Mouse (Mus musculus): Measurements from ENCODE around the gene Fndc3b.
"Not testable (repeated sequence)": the region's sequence is repeated elsewhere in the genome, so short reads cannot be mapped to it uniquely, and the experiment has no call there.

The Fndc3b gene

GRCm38 (mm10) chr3:27511765-27512164 is 199.3 kb downstream of the Fndc3b start:
- DNase-seq (ENCODE audit: low read depth, low spot score): no peak

GRCm38 (mm10) chr3:27506886-27507285 is 204.2 kb downstream of the Fndc3b start:
- no peak for DNase-seq (ENCODE audit: low read depth, low spot score)

DNA sequence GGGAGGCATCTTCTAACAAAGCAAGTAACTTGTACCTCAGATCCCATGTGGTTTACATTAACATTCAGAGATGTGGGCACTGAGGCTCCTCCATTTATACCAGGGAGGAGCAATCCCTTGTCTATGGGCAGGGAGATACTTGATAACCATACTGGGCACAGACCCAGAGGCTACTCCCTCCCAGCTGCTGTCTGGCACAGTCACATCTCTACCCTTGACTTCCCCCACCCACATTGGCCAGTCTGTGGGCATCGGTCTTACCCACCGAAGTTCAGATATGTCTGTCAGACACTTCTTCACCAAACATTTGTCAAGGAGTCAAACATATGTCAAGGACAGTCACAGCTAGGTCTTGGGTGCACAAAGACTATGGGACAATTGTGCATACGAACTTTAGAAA is 205.5 kb downstream of the Fndc3b start:
- DNase-seq (ENCODE audit: low read depth, low spot score): no peak

DNA sequence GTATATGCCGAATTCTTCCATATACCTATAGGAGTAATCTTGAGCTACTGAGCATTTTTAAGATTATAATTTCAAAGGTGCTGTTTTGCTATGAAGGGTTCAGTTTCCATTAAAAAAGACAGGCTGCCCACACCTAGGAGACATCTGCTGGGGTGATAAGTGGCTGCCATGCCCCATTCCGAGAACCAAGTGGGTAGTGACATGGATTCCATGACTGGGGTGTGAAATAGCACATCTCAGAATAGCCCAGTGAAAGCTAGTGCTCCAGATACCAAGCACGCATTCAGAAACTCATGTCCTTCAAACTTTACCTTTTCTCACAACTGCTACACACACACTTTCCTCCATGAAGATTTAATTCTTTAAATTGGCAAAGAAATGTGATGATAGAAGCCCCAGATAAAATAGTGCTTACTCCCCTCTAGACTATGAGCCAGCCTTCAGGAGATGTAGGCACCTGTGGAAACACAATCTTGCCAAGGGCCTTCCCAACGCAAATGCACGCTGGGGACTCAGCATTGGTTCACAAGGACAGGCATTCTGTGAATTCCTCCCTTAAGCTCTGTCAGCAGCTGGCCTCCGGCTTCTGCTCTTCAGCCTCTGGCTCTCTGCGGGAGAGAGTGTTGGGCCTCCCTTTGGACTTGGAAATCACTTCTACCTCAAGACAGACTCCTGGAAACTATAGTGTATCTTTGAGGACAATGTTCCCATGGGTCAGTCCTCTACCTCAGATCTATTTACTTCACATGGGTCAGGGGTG is 207.6 kb downstream of the Fndc3b start:
- DNase-seq (ENCODE audit: low read depth, low spot score): no peak

- DNase-seq (ENCODE audit: low read depth, low spot score): no peak
Observed at GRCm38 (mm10) chr3:27495296-27496073, 215.6 kb downstream of the Fndc3b start.

DNA sequence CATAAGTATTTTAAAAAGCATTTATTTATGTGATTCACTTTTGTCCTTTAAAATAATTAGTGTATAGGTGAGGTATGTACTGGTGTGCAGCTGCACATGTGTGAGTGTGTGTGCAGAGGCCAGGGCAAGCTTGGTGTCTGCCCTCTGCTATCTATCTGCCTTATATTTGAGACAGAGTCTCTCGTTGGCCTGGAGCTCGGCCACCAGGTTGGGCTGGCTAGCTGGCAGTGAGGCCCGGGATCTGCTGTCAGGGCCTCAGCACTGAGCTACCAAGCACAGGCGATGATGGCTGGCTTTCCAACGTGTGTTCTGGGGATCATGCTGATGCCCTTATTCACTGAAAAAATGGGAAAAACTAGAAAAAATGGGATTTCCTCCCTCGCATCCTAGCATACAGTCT is 216.4 kb downstream of the Fndc3b start:
- no peak for DNase-seq (ENCODE audit: low read depth, low spot score)

GRCm38 (mm10) chr3:27494066-27494465 is 217.0 kb downstream of the Fndc3b start:
- DNase-seq (ENCODE audit: low read depth, low spot score): no peak

DNA sequence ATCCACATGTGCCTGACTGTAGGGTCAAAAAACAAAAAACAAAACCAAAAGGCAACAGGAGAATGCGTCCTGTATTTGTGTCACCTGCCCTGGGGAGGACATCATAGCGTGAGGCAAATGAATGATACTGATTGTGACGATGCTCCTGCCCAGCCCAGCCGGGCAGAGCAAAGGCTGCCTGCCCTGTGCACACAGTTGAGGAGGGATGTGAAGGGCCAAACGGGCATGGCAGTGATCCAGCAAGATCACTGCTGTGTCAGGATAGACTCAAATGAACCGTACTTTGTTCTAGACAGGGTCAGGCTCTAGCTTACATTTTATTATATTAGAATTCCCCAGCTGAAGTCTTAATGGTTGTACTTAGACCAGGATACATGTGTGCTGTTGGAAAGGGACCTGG is 219.3 kb downstream of the Fndc3b start:
- DNase-seq (ENCODE audit: low read depth, low spot score): no peak

DNA sequence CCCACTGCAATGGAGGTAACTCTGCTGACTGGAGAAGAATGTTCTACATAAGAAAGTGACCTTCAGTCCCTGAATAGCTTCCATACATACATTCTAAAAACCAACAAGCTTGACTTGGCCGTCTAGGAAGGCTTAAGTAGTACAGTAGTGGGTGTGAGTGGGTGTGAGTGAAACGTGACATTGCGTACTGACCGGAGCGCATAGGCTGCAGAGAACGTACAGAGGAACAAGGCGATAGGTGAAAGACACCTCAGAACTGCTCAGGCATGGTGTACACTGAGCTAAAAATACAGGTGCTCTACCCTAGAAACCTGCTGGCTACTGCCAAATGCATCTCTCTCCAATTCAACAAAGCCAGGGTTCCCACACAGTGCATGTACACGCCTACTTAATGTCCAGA is 219.7 kb downstream of the Fndc3b start:
- no peak for DNase-seq (ENCODE audit: low read depth, low spot score)

- no peak for DNase-seq (ENCODE audit: low read depth, low spot score)
Observed at GRCm38 (mm10) chr3:27490891-27491290, 220.2 kb downstream of the Fndc3b start.

DNA sequence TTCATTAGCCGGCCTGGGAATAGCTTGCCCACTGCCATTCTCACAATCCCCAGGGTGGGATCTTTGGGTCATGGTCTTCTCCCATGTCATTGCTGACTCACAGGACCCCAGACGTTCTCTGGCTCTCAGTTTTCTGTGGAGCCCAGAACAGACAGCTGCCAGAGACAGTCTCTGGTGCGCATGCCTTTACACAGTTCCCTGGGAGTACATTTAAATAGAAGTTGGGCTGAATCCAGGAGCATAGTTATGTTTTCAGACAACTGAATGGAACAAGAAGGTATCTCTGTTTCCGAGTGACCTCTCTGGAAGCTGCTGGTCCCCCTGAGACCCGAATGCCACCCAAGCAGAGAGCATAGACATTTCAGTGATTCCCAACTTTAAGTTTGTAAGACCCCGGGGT is 221.6 kb downstream of the Fndc3b start:
- DNase-seq (ENCODE audit: low read depth, low spot score): no peak

- DNase-seq (ENCODE audit: low read depth, low spot score): no peak
Observed at GRCm38 (mm10) chr3:27485141-27485540, 226.0 kb downstream of the Fndc3b start.

DNA sequence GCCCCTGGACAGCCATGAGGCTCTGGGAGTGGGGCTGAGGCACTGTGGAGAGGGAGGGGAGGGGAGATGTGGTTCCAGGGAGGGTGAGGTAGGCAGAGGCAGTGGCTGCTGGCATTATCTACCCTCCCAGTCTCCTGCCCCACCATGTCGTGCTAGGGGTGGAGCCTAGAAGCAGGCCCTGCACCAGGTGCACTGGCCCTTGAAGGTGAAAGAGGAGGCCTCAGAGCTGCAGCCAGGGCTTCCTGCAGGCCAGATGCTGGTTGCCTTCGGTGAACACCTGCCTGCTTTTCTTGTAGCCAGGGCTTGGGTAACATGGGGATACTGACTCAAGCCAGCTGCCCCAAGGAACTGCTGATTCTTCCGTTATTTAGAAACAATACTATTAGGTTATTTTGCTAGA is 226.4 kb downstream of the Fndc3b start:
- no peak for DNase-seq (ENCODE audit: low read depth, low spot score)

- no peak for DNase-seq (ENCODE audit: low read depth, low spot score)
Observed at GRCm38 (mm10) chr3:27483762-27484161, 227.3 kb downstream of the Fndc3b start.

- DNase-seq (ENCODE audit: low read depth, low spot score): no peak
Observed at GRCm38 (mm10) chr3:27483321-27483720, 227.8 kb downstream of the Fndc3b start.

DNA sequence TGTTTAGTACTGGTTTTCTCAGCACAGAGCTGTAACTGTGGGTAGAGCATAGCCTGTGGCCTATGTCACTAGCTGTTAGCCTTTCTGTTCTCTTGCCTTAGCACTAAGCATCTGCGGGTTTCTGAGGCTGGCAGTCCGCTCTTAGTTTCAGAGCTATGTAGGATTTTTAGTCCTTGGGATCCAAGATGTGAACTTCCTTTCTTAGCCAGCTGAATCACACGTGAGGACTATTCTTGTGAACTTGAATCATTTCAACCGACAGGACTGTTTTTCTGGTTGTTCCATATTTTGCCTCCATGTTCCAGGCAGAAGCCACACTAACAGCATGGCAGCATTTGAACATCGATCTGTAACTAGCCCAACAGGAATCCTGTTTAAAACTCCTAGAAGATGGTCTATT is 229.4 kb downstream of the Fndc3b start:
- DNase-seq (ENCODE audit: low read depth, low spot score): no peak

DNA sequence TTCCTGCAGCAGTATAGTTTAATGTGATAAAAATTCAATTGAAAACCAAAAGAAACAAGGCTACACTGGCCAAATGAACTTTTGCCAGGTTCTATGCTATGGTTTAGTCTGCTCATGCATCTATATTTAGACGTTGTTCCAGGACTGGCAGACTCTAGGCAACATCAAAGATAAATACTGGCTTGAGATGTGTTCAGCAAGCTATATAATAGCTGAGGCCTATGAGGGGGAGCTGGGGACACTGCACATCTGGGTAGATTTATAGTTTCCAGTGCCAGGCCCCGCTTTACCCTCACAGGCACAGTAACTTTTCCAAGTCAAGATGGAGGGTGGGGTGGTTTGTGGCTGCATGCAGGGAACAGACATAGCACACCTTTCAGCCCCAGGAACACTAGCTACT is 231.7 kb downstream of the Fndc3b start:
- DNase-seq (ENCODE audit: low read depth, low spot score): no peak

GRCm38 (mm10) chr3:27478563-27479156 is 232.4 kb downstream of the Fndc3b start:
- DNase-seq (ENCODE audit: low read depth, low spot score): no peak

DNA sequence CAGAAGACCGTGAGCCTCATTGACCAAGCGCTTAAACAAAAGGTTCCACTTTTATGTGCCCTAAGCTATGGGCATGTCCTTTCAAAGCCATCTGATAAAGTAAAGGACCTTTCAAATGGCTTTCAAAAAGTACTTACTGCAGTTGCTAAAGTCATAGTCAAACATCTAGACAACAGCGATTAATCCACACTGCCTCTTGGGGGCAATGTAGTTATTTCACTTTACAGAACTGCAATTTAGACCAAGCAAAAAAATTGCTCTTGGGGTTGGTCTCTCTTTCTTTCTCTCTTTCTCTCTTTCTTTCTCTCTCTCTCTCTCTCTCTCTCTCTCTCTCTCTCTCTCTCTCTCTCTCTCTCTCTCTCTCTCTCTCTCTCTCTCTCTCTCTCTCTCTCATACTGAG is 233.4 kb downstream of the Fndc3b start:
- not testable (repeated sequence) for DNase-seq (ENCODE audit: low read depth, low spot score)

GRCm38 (mm10) chr3:27475899-27476298 is 235.2 kb downstream of the Fndc3b start:
- no peak for DNase-seq (ENCODE audit: low read depth, low spot score)

DNA sequence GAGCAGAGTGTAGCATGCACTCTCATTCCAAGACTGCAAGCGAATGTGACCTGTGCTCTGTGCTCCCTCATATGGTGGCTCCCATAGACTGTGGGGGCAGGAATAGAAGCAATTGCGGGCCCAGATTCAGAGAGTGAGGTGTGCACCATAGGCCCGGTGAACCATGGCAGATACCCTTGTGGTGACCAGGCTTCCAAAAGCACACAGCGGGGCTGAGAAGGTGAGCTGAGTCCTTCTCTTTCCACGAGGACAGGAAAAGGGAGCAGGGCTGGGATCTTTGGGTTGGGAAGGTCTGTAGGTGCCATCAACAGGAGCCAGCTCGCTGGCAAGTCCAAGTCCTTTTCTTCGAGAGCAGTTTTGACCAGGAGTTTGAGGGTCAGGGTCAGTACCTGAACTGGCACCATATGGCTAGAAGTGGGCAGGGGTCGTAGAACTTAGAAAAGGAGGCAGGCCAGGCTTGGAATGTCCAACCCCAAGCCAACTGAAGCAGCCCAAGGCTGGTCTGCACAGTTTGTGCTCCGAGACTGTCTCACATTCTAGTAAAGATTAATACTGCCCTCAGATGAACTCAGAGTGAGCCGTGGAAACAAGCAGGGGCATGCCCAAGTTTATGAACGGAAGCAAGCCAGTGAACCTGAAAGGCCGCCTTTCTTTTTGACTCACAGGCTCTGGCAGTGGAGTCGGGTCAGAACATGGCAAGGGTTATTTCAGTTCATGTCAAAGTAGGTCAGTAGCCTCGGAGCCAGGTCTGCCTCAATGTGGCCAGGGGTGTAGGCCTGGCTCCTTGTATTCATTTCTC is 237.1 kb downstream of the Fndc3b start:
- DNase-seq (ENCODE audit: low read depth, low spot score): no peak

GRCm38 (mm10) chr3:27472846-27473245 is 238.3 kb downstream of the Fndc3b start:
- DNase-seq (ENCODE audit: low read depth, low spot score): no peak

Measured in CD4-positive helper T cell, adult 2 months (primary cell).